Mouse (Mus musculus) testis, adult 2 months (tissue): ENCODE results near the gene Ifrd1.

Experiments
- CTCF ChIP-seq: fragments of 200-500 bp; IDR thresholded peaks from 2 replicates; pipeline ENCODE4 v1.5.1; 2012; ENCODE audit warnings: low read depth, mild to moderate bottlenecking, inconsistent platforms, low read length, moderate library complexity; ENCODE audit not compliant: control insufficient read depth, insufficient read depth, insufficient replicate concordance
- POLR2A ChIP-seq: fragments of 200-500 bp; IDR thresholded peaks from 2 replicates; pipeline ENCODE4 v1.6.1; 2012; ENCODE audit warnings: low read depth, mild to moderate bottlenecking, inconsistent platforms, low read length, moderate library complexity; ENCODE audit not compliant: control insufficient read depth

DNA sequence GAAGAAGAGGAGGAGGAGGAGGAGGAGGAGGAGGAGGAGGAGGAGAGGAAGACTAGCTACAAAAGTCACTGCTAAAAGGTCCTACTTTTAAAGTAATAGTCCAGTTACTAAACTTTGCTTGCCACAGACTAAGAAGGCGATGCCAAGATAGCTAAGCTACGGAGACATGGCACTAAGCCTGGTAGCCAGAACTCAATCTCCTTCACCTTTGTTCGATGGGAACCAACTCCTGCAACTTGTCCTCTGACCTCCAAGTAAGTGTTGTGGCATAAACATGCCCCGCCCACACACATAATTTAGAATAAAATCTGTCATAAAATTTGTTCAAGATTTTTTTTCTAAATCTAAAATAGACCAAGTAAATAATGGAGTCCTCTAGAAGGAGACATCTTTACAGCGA lies 50.3 kb downstream of the Ifrd1 start:
- no peak for TF ChIP-seq POLR2A
- TF ChIP-seq CTCF = no peak
